Mouse (Mus musculus): ENCODE results near the gene Rbm47.
"Not testable (repeated sequence)": the region's sequence is repeated elsewhere in the genome, so short reads cannot be mapped to it uniquely, and the experiment has no call there.

Rbm47 gene

DNA sequence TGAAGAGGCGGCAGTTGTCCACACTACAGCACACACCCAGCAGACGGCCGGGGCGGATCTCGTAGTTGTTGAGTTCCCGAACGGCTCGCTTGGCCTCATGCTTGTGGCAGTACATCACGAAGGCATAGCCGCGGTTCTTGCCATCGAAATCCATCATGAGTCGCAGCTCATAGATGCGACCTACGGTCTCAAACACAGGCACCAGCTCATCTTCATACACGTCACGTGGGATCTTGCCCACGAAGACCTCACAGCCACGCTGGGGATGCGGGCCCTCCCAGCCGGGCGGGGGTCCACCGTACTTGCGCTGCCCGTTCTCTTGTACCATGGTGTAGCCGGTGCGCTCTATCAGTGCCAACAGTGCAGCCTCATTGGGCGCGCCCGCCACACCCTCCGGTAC is 146.1 kb downstream of the Rbm47 start:
- in situ Hi-C loops (cut with MboI, MseI) = no loop called here

DNA sequence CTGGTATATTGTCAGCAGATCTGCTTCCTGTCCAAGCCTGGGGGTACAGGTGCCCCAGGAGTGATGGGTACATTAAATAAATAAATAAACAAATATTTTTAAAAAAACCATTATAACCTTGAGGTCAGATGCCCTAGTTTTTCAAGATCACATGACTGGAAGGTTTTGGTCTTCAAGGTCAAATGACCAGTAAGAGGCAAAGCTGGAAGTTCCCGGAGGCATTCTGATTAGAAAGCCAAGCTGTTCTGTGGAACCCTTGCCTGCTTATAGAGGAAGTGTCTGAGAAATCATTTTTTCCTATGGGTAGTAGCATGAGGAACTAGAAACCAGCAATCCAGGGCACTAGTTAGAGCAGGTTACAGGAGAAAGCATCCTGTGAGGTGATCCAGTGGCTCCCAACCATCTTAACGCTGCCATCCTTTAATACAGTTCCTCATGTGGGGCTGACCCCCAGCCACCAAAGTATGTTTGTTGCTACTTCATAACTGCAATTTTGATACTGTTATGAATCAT is 157.4 kb downstream of the Rbm47 start:
- in situ Hi-C loops (cut with MboI, MseI) = no loop called here

DNA sequence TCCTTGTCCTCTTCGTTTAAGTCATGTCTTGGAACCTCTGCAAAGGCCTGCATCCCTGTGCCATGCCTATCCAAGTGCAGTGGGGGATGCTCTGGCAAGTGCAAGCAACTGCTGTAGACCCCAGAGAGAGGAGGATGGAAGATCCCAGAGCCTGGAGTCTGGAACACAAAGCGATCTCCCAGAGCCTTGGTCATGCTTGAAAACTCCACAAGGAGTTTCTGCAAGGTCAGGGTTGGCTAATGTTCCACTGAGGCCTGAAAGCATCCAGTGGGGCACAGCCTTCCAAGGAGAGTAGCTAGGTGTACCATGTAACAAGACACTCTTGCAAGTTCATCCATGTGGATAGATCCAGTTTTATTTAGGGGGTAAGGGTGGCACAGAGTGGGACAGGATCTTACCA is 158.5 kb downstream of the Rbm47 start:
- in situ Hi-C loops (cut with MboI, MseI) = no loop called here

DNA sequence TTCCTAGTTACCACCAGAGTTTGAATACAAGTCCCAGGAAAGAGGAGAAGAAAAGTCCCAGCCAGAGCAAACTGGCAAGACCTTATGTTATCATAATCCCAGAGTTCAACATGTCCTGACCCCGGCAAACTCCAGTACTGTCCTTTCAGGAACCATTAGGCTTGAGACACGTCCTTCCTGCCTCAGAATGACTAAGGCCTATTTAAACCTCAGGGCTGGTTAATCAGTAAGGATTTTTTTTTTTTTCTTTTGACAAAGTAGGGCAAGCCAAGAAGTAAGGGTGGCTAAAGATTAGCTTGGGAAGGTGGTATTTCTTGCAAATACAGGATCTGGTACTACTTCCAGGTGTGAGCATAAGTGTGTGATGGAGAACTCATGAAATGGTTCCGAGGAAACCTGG is 158.9 kb downstream of the Rbm47 start:
- in situ Hi-C loops (cut with MboI, MseI) = no loop called here

GRCm38 (mm10) chr5:66008245-66008967 is 164.5 kb downstream of the Rbm47 start:
- in situ Hi-C loops (cut with MboI, MseI) = no loop called here

GRCm38 (mm10) chr5:66005041-66005678 is 167.8 kb downstream of the Rbm47 start:
- in situ Hi-C loops (cut with MboI, MseI) = no loop called here

- in situ Hi-C loops (cut with MboI, MseI) = no loop called here
These were observed 168.6 kb downstream of the Rbm47 start, which contains the start of gene 9130230L23Rik for GRCm38 (mm10) chr5:66004134-66004925. TSS of gene 9130230L23Rik (minus strand) at chr5:66004285.

DNA sequence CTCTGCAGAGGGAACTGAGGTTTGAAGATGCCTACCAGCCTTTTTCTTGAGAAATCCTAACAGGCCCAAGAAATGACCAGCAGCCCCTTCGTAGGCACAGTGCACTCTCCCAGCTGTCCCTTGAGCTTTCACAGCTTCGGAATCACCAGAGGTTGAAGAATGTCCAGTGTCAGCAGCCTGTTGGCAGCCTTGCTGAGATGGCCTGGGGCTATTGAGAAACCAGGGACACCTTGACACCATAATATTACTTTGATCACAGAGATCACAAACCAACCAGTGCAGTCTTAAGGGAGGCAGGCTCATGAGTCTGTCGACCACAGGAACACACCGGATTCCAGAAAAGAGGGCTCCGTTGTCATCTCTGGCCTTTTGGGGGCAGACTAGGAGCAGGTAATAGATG is 171.7 kb downstream of the Rbm47 start:
- in situ Hi-C loops (cut with MboI, MseI) = no loop called here

GRCm38 (mm10) chr5:66000567-66001125 is 172.3 kb downstream of the Rbm47 start:
- in situ Hi-C loops (cut with MboI, MseI) = no loop called here

- in situ Hi-C loops (cut with MboI, MseI) = no loop called here
These were observed 172.8 kb downstream of the Rbm47 start for GRCm38 (mm10) chr5:66000074-66000473.

- in situ Hi-C loops (cut with MboI, MseI) = no loop called here
These were observed 173.8 kb downstream of the Rbm47 start for GRCm38 (mm10) chr5:65999106-65999505.

GRCm38 (mm10) chr5:65997813-65998212 is 175.1 kb downstream of the Rbm47 start:
- in situ Hi-C loops (cut with MboI, MseI) = no loop called here

- in situ Hi-C loops (cut with MboI, MseI) = no loop called here
These were observed 178.3 kb downstream of the Rbm47 start for GRCm38 (mm10) chr5:65994643-65995042.

DNA sequence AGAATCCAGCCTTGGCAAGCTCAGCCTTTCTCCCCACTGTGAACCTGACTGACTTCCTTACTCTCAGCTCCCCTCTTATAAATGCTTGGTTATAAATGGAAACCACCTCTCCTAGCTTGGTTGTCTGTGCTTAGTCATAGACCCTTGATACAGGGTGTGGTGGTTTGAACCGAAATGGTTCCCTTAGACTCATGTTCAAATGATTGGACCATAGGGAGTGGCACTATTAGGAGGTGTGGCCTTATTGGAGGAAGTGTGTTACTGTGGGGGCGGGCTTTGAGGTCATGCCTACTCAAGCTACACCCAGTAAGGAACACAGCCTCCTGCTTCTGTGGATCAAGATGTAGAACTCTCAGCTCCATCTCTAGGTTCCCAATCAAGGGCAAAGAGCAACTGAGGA is 181.7 kb downstream of the Rbm47 start:
- in situ Hi-C loops (cut with MboI, MseI) = no loop called here

GRCm38 (mm10) chr5:65987004-65987403 is 185.9 kb downstream of the Rbm47 start:
- in situ Hi-C loops (cut with MboI, MseI) = not testable (repeated sequence)

DNA sequence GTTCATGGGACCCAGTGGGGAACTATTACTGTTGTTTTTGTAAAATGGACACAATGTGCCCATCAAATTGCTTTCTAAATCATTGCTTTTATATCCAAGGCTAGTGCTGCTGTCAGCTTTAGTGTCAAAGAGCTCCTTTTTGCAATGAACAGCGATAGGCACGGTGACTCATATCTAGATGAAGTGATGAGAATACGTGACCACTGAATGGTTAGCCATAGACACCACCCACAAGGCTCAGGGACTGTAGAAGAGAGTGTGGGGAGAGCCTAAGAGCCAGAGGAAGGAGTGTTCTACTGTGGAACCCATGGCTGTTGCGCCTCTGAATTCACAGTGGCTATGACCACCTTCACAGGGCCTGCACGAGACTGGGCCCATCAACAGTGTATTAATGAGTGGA is 186.5 kb downstream of the Rbm47 start:
- in situ Hi-C loops (cut with MboI, MseI) = no loop called here

DNA sequence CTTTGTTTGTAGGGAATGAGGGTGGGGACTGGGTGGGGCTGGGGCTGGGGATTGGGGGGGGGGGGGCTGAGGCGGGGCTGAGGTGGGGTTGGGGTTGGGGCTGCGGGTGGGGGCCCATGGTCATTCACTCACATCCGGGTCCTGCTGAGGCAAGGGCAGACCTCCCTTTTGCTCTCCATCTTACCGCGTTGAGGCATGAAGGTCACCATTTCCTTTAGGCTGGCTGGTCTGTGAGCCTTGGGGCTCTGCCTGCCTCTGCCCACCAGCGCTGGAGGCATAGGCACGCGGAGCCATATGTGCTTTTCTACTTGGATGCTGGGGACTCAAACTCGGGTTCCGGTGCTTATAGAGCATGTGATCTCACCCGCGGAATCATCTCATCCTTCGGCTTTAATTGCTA is 197.2 kb downstream of the Rbm47 start:
- in situ Hi-C loops (cut with MboI, MseI) = no loop called here

- in situ Hi-C loops (cut with MboI, MseI) = no loop called here
These were observed 199.7 kb downstream of the Rbm47 start for GRCm38 (mm10) chr5:65973189-65973588.

GRCm38 (mm10) chr5:65968004-65968403 is 204.9 kb downstream of the Rbm47 start:
- in situ Hi-C loops (cut with MboI, MseI) = no loop called here

GRCm38 (mm10) chr5:65967091-65967490 is 205.8 kb downstream of the Rbm47 start:
- in situ Hi-C loops (cut with MboI, MseI) = no loop called here

All from T-helper 1 cell (primary cell).